Mouse (Mus musculus) thymus, adult 2 months (tissue): Measurements from ENCODE around the gene Kif2a. TPM values are rescaled to one million over a fixed set of nuclear protein-coding genes. Genes with fewer than 3 reads are reported as not detected.
A peak's percentile ranks its signal among the peaks of the same experiment; 100 is the strongest.
"Not testable (repeated sequence)": the region's sequence is repeated elsewhere in the genome, so short reads cannot be mapped to it uniquely, and the experiment has no call there.

ENCODE experiments used
- DNase-seq: peaks from one replicate; pipeline ENCODE4 v3.0.0; 2021
- H3K27ac ChIP-seq: fragments of 200-500 bp; 2 replicates; pipeline ENCODE4 v1.5.1; 2012; ENCODE audit warnings: low read length, control low read depth; ENCODE audit not compliant: control insufficient read depth, insufficient read depth
- H3K27me3 ChIP-seq: fragments of 200-500 bp; 2 replicates; pipeline ENCODE4 v1.6.1; 2012; ENCODE audit warnings: mild to moderate bottlenecking, low read length, moderate library complexity, mixed read lengths; ENCODE audit not compliant: control insufficient read depth, insufficient read depth
- H3K36me3 ChIP-seq: fragments of 200-500 bp; 2 replicates; pipeline ENCODE4 v1.6.1; 2012; ENCODE audit warnings: mild to moderate bottlenecking, low read length, moderate library complexity; ENCODE audit not compliant: control insufficient read depth, insufficient read depth
- H3K4me1 ChIP-seq: fragments of 200-500 bp; replicated peaks from 2 replicates; pipeline ENCODE4 v1.6.1; 2012; ENCODE audit warnings: low read length; ENCODE audit not compliant: control insufficient read depth, insufficient read depth
- H3K4me3 ChIP-seq: fragments of 200-500 bp; 2 replicates; pipeline ENCODE4 v1.5.1; 2012; ENCODE audit warnings: mild to moderate bottlenecking, low read length, control low read depth, moderate library complexity; ENCODE audit not compliant: control insufficient read depth, insufficient read depth
- CTCF ChIP-seq: fragments of 200-500 bp; IDR thresholded peaks from 2 replicates; pipeline ENCODE4 v1.5.1; 2012; ENCODE audit warnings: mild to moderate bottlenecking, control low read depth, low read length, moderate library complexity, borderline replicate concordance; ENCODE audit not compliant: control insufficient read depth, poor library complexity, insufficient read depth; ENCODE audit errors: extremely low read depth
- POLR2A ChIP-seq: fragments of 200-500 bp; IDR thresholded peaks from 2 replicates; pipeline ENCODE4 v1.6.1; 2012; ENCODE audit warnings: mild to moderate bottlenecking, low read length, control low read depth, moderate library complexity; ENCODE audit not compliant: control insufficient read depth, poor library complexity, insufficient read depth; ENCODE audit errors: extremely low read depth
- WGBS: fragments of 180-500 bp; shearing (Covaris S2); methylation state at CpG from one replicate; pipeline ENCODE4 v1.1.7; 2018; 5-methylcytosine and 5-hydroxymethylcytosine counted together
- polyA plus RNA-seq: library from polyadenylated mRNA; depleted of rRNA; stranded (reverse); fragments of >200 nt; gene quantifications from 2 replicates; pipeline ENCODE4 v1.2.3, GENCODE M21; 2012

Gene Kif2a
- polyA plus RNA-seq, 1 experiment, result 3.7 TPM

DNA sequence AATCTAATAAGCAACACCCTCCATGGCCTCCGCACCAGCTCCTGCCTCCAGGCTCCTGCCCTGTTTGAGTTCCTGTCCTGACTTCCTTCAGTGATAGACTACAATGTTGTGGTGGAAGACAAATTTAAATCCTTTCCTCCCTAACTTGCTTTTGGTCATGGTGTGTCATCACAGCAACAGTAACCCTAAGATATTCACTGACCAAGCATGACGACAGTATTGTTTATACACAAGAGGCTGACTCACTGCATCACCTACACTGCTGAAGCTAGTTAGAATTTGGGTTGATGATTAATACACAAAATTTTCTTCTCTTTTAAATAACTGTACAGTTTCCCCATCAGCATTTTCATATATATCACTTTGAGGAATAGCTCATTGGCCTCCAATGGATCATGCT, 18.7 kb downstream of the Kif2a start:
- TF ChIP-seq POLR2A, result no peak
- TF ChIP-seq CTCF, result no peak
- 94% methylated on average over 2 of the region's 2 CpGs for WGBS
- no peak for DNase-seq
- H3K4me1 ChIP-seq, result peaks cover 3% of the 10 kb centered on the region
- H3K36me3 ChIP-seq, result no peaks in the 10 kb centered on the region
- H3K27ac ChIP-seq, result no peak overlapping the region
- H3K4me3 ChIP-seq, result no peak overlapping the region
- H3K27me3 ChIP-seq, result no peaks in the 10 kb centered on the region

- Histone ChIP-seq H3K27ac (no peak overlapping the region), H3K36me3 (no peaks in the 10 kb centered on the region), H3K4me1 (peaks cover 5% of the 10 kb centered on the region), H3K27me3 (no peaks in the 10 kb centered on the region), H3K4me3 (no peak overlapping the region)
- 24% methylated on average over 5 of the region's 5 CpGs for WGBS
- peak; percentile 8 for DNase-seq
- TF ChIP-seq POLR2A, result no peak
- TF ChIP-seq CTCF, result no peak
Measured at GRCm38 (mm10) chr13:106998671-106999070, 23.3 kb downstream of the Kif2a start.

DNA sequence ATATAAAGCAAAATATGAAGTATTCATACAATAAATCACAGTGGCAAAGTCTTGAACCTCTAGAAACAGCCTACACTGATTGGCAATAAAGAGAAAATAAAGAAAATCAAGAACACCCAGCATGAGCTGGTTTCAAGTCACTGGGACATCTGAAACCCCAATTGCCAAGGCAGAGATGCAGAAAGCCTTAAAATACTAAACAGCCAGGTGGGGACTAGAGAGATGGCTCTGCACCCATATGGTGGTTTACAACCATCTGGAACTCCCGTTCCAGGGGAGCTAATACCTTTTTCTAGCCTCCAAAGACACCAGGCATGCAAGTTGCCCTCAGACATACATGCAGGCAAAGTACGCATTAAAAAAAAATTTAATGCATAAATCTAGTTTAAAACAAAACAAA, 23.9 kb downstream of the Kif2a start:
- 0 out of 2 replicates have a peak, but pooled peaks cover 3% of the 10 kb centered on the region for H3K36me3 ChIP-seq
- H3K4me3 ChIP-seq, result no peak overlapping the region
- TF ChIP-seq POLR2A (no peak), CTCF (no peak)
- no peak overlapping the region for H3K27ac ChIP-seq
- no peak for DNase-seq
- WGBS, result 80% methylated on average over 2 of the region's 2 CpGs
- peaks cover 5% of the 10 kb centered on the region for H3K4me1 ChIP-seq
- no peaks in the 10 kb centered on the region for H3K27me3 ChIP-seq

- not testable (repeated sequence) for H3K27me3 ChIP-seq, H3K36me3 ChIP-seq, H3K4me3 ChIP-seq, DNase-seq, H3K4me1 ChIP-seq, H3K27ac ChIP-seq
- 93% methylated on average over 4 of the region's 4 CpGs for WGBS
Measured at GRCm38 (mm10) chr13:106997557-106997956, 24.4 kb downstream of the Kif2a start.

DNA sequence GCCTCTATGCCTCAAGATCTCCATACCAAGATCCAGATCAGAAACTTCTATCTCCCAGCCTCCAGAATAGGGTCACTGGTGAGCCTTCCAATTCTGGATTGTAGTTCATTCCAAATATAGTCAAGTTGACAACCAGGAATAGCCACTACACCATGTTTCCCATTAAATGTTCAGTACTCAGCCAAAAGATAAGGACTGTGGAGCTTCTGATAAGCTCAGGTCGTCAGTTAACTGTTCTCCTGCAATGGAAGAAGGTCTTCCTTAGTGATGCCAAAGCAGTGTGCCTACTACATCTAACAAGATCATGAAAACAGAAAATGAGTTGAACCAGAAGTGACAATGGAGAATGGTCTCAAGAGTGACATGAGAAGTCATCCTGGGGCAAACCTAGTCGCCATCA, 25.0 kb downstream of the Kif2a start:
- Histone ChIP-seq H3K27ac (no peak overlapping the region), H3K4me1 (peaks cover 5% of the 10 kb centered on the region), H3K4me3 (no peak overlapping the region), H3K27me3 (no peaks in the 10 kb centered on the region), H3K36me3 (peaks cover 10% of the 10 kb centered on the region)
- 98% methylated on average over 2 of the region's 2 CpGs for WGBS
- DNase-seq, result no peak
- no peak for TF ChIP-seq CTCF
- no peak for TF ChIP-seq POLR2A

GRCm38 (mm10) chr13:106961496-106961895, 60.4 kb downstream of the Kif2a start:
- Histone ChIP-seq H3K4me3 (no peak overlapping the region), H3K4me1 (no peaks in the 10 kb centered on the region), H3K36me3 (peaks cover 50% of the 10 kb centered on the region), H3K27me3 (no peaks in the 10 kb centered on the region), H3K27ac (no peak overlapping the region)
- 97% methylated on average over 4 of the region's 4 CpGs for whole genome bisulfite sequencing
- no peak for DNase-seq
- TF ChIP-seq POLR2A (no peak), CTCF (no peak)

DNA sequence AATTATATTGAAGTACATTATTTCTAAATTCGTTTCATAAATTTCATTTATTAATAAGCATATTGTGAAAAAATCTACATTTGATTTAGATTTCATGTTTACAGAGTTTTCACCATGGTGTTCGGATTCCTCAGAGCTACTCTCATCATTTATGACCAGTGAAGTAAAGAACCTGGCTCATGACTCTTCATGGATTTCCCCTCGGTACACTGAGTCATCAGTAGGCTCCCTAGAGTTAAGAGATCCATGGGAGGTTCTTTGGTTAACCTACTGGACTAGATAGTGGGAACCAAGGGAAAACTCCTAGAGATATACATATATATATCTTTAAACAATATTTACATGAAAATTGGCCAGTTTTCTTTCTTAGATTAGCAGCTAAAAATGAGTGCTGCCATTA, 61.4 kb downstream of the Kif2a start:
- Histone ChIP-seq H3K4me3 (no peak overlapping the region), H3K4me1 (no peaks in the 10 kb centered on the region), H3K27me3 (no peaks in the 10 kb centered on the region), H3K36me3 (peaks cover 56% of the 10 kb centered on the region), H3K27ac (no peak overlapping the region)
- no peak for DNase-seq
- TF ChIP-seq CTCF, result no peak
- TF ChIP-seq POLR2A, result no peak
- WGBS, result 96% methylated on average over 3 of the region's 3 CpGs
